Mouse (Mus musculus): ENCODE data around the gene Cdh15.

GRCm38 (mm10) chr8:122902581-122902980, 54.8 kb downstream of the Cdh15 start:
- TF ChIP-seq CTCF (IDR thresholded peaks at IDR 0.05; ENCODE audit: insufficient read depth, low read length) (no peak), POLR2A (IDR thresholded peaks at IDR 0.05; ENCODE audit: borderline replicate concordance, extremely low read depth, low read depth, low read length) (no peak)
